Mouse (Mus musculus) intestine, embryonic 14.5 days (tissue): ENCODE measurements around the gene Etl4. TPM values are rescaled to one million over a fixed set of nuclear protein-coding genes. Genes with fewer than 3 reads are reported as not detected.
"Not testable (repeated sequence)": the region's sequence is repeated elsewhere in the genome, so short reads cannot be mapped to it uniquely, and the experiment has no call there.

Source experiments
- ATAC-seq: fragments of 200-750 bp; cut with Nextera tagmentation; replicated peaks from 2 replicates; pipeline ENCODE4 v1.8.0; 2017; ENCODE audit warnings: low read depth, moderate number of reproducible peaks, moderate TSS enrichment, moderate library complexity; ENCODE audit not compliant: low FRiP score, low TSS enrichment
- DNase-seq: peaks from one replicate; pipeline ENCODE4 v3.0.0-alpha.2; 2018; ENCODE audit warnings: low spot score
- H3K27ac ChIP-seq: fragments of 300-500 bp; sonication (generic); 2 replicates; pipeline ENCODE4 v1.5.1; 2014; ENCODE audit warnings: low read depth, mild to moderate bottlenecking, control low read depth
- H3K27me3 ChIP-seq: fragments of 300-500 bp; sonication (generic); replicated peaks from 2 replicates; pipeline ENCODE4 v1.6.1; 2014; ENCODE audit warnings: low read length, control low read depth; ENCODE audit not compliant: control insufficient read depth, insufficient read depth
- H3K36me3 ChIP-seq: fragments of 300-500 bp; sonication (generic); 2 replicates; pipeline ENCODE4 v1.6.1; 2014; ENCODE audit warnings: low read length, control low read depth; ENCODE audit not compliant: control insufficient read depth, insufficient read depth
- H3K4me1 ChIP-seq: fragments of 300-500 bp; sonication (generic); replicated peaks from 2 replicates; pipeline ENCODE4 v1.6.1; 2014; ENCODE audit warnings: low read length, control low read depth, mixed read lengths; ENCODE audit not compliant: control insufficient read depth, insufficient read depth
- H3K4me2 ChIP-seq: fragments of 300-500 bp; sonication (generic); 2 replicates; pipeline ENCODE4 v1.6.1; 2014; ENCODE audit warnings: low read length
- H3K4me3 ChIP-seq: fragments of 300-500 bp; sonication (generic); 2 replicates; pipeline ENCODE4 v1.5.1; 2014; ENCODE audit warnings: low read depth, low read length, control low read depth, mixed read lengths
- H3K9ac ChIP-seq: fragments of 300-500 bp; sonication (generic); 2 replicates; pipeline ENCODE4 v1.6.1; 2014; ENCODE audit warnings: mild to moderate bottlenecking, low read length
- H3K9me3 ChIP-seq: fragments of 300-500 bp; sonication (generic); 2 replicates; pipeline ENCODE4 v1.6.1; 2016; ENCODE audit warnings: low read length, control low read depth; ENCODE audit not compliant: control insufficient read depth
- WGBS: fragments of 180-500 bp; shearing (Covaris S2); extraction: QIAGEN DNeasy Blood & Tissue Kit; methylation state at CpG from one replicate; pipeline ENCODE4 v1.1.7; 2014; 5-methylcytosine and 5-hydroxymethylcytosine counted together
- polyA plus RNA-seq: library from polyadenylated mRNA; unstranded; fragments of >200 nt; fragmentation: Nextera tagmentation; extraction: Ambion mirVana; gene quantifications from 2 replicates; pipeline ENCODE4 v1.2.1, GENCODE M21; 2014

The Etl4 gene
- polyA plus RNA-seq, 1 experiment from 2014 or later, result 47.8 TPM

DNA sequence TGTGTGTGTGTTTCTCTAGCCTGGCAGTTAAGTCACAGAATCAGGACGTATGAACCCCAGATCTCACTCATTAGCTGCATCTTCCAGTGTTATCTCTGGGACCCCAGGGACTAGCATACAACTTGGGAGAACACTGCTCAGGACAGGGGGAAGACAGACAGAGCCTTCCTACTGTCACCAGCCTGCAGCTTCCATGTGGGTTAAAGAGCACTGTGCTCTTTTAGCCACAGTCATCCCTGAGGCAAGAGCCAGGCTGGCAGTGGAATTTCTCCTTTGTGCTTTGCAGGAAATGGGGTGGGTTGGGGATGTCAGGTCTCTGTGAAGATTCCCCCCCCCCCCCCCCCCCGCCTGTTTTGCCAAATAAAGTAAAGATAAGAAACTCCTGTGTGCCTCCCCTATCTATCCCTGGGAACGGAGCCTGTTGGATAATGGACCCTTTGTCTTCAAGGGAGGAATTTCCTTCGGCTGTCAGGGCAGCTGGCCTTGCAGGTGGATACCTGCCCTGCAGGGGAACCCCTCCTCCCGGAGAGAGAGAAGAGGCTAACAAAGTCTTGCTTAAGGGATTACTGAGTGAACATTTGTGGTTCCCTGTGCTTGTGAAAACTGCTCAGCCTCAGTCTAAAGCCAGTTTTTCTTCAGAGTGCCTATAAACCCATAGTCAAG, 755.9 kb downstream of the Etl4 start:
- Histone ChIP-seq H3K9ac (no peak overlapping the region), H3K4me3 (no peak overlapping the region), H3K27me3 (no peaks in the 10 kb centered on the region), H3K27ac (peak overlapping the region; percentile 64; the same call in 1 of the 2 replicates), H3K9me3 (no peaks in the 10 kb centered on the region), H3K4me1 (no peaks in the 10 kb centered on the region; the same call in 1 of the 2 replicates), H3K4me2 (no peak overlapping the region), H3K36me3 (0 out of 2 replicates have a peak, but pooled peaks cover 3% of the 10 kb centered on the region)
- 15% methylated on average over 5 of the region's 5 CpGs for WGBS
- ATAC-seq (peak; percentile 81), DNase-seq (peak; percentile 63)

DNA sequence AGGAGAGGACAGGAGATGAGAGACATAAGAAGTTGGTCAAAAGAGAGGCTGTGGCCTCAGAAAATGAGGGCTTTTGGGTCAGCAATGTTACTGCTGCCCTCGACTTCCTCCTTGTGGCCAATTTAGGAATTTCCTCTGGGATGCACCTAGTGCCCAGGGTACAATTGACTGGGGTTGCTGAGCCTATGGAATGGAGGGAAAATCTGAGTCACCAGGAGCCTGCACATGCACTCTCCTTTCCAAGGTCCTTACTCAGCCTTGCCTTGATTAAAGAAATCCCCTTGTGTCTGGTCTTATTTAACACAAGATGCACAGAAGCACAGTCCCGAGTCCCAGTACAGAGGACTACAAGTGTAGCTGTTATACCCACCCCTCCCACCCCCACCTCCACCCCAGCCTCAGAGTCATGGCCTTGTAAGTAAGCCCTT, 756.5 kb downstream of the Etl4 start:
- 0 out of 2 replicates have a peak, but pooled peaks cover 3% of the 10 kb centered on the region for H3K36me3 ChIP-seq
- WGBS, result 46% methylated on average over 2 of the region's 2 CpGs
- DNase-seq (peak; percentile 74), ATAC-seq (peak; percentile 72)
- no peaks in the 10 kb centered on the region; the same call in 1 of the 2 replicates for H3K4me1 ChIP-seq
- no peak overlapping the region for H3K4me3 ChIP-seq
- H3K27me3 ChIP-seq, result no peaks in the 10 kb centered on the region
- H3K27ac ChIP-seq, result peak overlapping the region; percentile 64; the same call in 1 of the 2 replicates
- H3K4me2 ChIP-seq, result no peak overlapping the region
- no peaks in the 10 kb centered on the region for H3K9me3 ChIP-seq
- H3K9ac ChIP-seq, result no peak overlapping the region

DNA sequence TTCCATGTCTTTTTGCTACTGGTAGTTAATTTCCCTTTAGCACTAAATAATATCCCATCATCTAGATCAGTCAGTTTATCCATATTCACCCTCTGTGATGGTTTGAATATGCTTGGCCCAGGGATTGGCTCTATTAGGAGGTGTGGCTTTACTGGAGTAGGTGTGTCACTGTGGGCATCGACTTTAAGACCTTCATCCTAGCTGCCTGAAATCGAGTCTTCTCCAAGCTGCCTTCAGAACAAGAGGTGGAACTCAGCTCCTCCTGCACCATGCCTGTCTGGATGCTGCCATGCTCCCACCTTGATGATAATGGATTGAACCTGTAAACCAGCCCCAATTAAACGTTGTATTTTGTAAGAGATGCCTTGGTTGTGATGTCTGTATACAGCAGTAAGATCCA, 758.3 kb downstream of the Etl4 start:
- 78% methylated on average over 3 of the region's 3 CpGs for WGBS
- no peak for ATAC-seq
- Histone ChIP-seq H3K27me3 (no peaks in the 10 kb centered on the region), H3K9me3 (no peaks in the 10 kb centered on the region), H3K4me1 (no peaks in the 10 kb centered on the region; the same call in 1 of the 2 replicates), H3K27ac (no peak overlapping the region), H3K36me3 (no peaks in the 10 kb centered on the region), H3K4me3 (no peak overlapping the region), H3K4me2 (no peak overlapping the region), H3K9ac (no peak overlapping the region)
- no peak for DNase-seq

DNA sequence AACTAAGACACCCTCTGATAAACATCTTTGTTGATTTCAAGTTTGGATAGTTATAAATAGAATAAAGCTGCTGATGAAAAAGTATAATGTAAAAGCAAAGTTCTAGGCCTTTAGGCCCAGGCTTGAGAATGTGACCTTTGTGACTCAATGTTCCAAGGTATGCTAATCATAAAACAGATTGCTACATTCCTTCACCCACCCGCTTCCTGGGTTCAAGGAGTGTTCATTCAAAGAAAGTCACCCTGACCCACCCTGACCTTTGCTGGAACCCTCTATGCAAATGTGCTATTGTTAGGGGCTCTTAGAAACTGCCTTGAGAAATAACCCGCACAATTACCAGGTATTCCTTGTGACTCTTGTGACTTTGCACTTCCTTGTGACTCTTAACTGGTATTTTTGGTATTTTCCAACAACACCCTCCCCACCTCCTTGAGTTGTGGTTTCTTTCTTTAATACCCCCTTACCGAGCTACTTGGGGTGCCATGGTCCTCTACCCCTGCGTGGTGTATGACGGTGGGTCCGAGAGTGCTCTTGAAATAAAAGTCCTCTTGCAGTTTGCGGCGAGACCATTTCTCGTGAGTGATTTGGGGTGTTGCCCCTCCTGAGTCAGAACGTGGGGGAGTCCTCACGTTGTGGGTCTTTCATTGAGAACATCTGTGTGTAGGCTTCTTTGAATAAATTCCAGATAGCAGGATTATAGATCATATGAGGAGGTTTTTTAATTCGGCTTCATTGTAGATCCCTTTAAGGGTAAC, 758.9 kb downstream of the Etl4 start:
- not testable (repeated sequence) for H3K27me3 ChIP-seq, H3K4me3 ChIP-seq, H3K27ac ChIP-seq, ATAC-seq, H3K9ac ChIP-seq, H3K4me1 ChIP-seq, H3K9me3 ChIP-seq, DNase-seq, H3K36me3 ChIP-seq, H3K4me2 ChIP-seq
- WGBS, result 85% methylated on average over 12 of the region's 12 CpGs

DNA sequence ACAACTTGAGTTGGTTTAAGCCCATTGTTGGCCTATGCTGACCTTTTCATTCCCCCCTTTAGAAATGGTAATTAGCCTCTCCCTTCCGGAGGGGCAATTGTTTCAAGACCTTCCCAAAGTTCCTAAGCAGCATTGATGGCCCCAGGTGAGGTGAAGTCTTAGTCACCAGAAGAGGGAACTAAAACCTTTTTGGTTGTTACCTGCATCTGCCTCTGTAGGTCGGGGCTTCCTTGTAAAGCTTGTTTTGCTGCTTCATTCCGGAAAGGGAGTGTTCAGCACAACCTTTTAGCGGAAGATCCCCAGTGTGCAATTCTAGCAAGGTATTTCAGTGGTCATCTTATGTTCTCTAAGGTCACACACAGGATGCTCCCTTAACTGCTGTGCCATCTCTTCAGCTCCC, 759.8 kb downstream of the Etl4 start:
- H3K4me1 ChIP-seq, result no peaks in the 10 kb centered on the region; the same call in 1 of the 2 replicates
- no peaks in the 10 kb centered on the region for H3K36me3 ChIP-seq
- H3K27ac ChIP-seq, result no peak overlapping the region
- ATAC-seq (no peak), DNase-seq (no peak)
- no peak overlapping the region for H3K9ac ChIP-seq
- no peaks in the 10 kb centered on the region for H3K9me3 ChIP-seq
- H3K4me2 ChIP-seq, result no peak overlapping the region
- WGBS, result 74% methylated on average over 4 of the region's 4 CpGs
- H3K27me3 ChIP-seq, result no peaks in the 10 kb centered on the region
- H3K4me3 ChIP-seq, result no peak overlapping the region

DNA sequence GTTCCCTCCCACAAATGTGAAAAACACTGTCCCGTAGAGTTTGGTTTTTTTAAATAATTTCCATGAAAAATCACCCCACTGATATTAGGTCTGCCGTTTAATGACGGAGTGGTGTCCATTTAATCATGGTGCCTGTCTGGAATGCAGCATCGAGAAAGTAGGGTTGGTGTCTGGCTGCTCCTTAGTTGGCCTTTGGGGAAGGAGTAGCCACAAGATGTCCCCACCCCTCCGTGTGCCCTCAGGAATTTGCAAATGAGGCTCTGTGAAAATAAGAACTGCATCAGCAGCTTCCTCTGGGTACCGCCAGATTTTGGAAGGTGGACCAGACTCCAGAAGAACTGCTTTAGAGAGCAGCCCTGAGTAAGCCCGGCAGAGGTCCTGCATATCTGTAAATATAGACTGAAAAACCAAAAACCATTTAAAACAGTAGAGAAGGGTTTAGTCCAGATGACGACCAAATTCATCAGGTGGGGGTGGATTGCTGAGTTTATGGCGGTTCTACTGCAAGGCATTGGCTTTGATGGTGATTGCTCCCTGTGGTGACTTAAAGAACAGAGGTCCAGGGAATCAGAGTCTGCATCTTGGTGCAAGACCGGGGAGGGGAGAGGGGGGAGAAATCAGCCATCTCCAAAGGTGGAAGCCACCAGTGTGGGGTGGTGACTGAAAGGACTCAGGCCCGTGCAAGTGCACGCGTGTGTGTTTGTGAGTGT, 762.1 kb downstream of the Etl4 start:
- ATAC-seq, result no peak
- no peaks in the 10 kb centered on the region for H3K4me1 ChIP-seq
- no peak overlapping the region for H3K4me2 ChIP-seq
- H3K9ac ChIP-seq, result no peak overlapping the region
- 50% methylated on average over 13 of the region's 13 CpGs for WGBS
- H3K4me3 ChIP-seq, result no peak overlapping the region
- no peaks in the 10 kb centered on the region for H3K9me3 ChIP-seq
- H3K36me3 ChIP-seq, result no peaks in the 10 kb centered on the region
- no peaks in the 10 kb centered on the region for H3K27me3 ChIP-seq
- H3K27ac ChIP-seq, result no peak overlapping the region
- no peak for DNase-seq

DNA sequence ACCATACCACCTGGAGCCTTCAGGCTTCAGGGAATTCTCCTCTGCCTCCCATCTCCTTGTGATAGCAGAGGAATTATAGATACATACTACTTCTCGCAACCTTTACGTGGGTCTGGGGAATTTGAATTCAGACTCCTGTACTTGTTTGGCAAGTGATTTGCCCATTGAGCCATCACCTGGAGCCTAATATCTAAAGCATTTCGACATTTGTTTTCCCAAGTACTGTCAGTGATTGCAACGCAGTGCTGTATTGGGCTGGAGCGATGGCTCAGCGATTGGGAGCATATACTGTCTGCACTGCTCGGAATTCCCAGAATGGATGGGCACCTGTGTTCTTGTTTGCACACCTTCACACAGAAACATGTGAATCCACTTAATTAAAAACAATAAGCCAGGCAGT, 762.7 kb downstream of the Etl4 start:
- DNase-seq (no peak), ATAC-seq (no peak)
- H3K27ac ChIP-seq, result no peak overlapping the region
- no peak overlapping the region for H3K9ac ChIP-seq
- H3K4me3 ChIP-seq, result no peak overlapping the region
- no peaks in the 10 kb centered on the region for H3K36me3 ChIP-seq
- no peak overlapping the region for H3K4me2 ChIP-seq
- 89% methylated on average over 7 of the region's 7 CpGs for WGBS
- no peaks in the 10 kb centered on the region for H3K27me3 ChIP-seq
- no peaks in the 10 kb centered on the region for H3K4me1 ChIP-seq
- H3K9me3 ChIP-seq, result no peaks in the 10 kb centered on the region

DNA sequence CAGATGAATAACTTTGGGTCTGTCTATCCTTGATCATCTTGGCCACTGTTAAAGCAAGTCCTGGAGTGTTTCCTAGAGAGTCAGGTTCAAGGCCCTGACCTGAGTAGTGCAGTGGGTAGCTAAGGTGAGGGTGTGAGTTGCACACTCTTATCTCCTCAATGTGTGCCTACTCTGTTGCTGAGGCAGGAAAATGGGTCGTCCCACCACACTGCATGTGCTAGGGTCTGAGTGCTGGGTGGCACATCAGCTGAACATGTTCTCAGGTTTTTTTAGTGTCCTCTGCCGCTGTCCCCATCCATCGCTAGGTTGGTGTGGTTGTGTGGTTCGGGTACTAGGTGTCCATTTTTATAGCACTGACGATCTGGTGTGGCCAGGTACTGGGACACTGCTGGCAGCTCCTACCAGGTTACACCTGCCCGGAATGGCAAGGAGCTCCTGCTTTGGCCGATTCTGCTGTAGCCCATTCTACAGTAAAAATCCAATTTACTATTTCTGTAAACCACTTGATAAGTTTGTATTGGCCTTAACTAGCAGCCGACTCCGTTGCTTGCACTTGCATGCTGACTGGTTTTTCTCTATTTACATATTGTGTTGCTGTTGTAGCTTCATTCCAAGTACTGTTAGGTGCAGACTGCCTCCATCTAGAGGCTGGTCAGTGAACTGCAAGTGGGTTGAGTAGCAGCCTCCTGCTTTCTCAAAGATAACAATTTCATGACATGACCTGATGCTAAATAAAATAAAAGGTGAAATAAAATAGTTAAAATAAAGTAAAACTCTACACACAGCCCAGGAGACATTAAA, 763.4 kb downstream of the Etl4 start:
- DNase-seq (peak; percentile 77), ATAC-seq (no peak)
- H3K4me2 ChIP-seq, result no peak overlapping the region
- no peak overlapping the region for H3K27ac ChIP-seq
- WGBS, result 62% methylated on average over 9 of the region's 9 CpGs
- H3K4me1 ChIP-seq, result no peaks in the 10 kb centered on the region
- no peak overlapping the region for H3K4me3 ChIP-seq
- H3K9me3 ChIP-seq, result no peaks in the 10 kb centered on the region
- no peaks in the 10 kb centered on the region for H3K27me3 ChIP-seq
- H3K9ac ChIP-seq, result no peak overlapping the region
- H3K36me3 ChIP-seq, result no peaks in the 10 kb centered on the region
